Mouse (Mus musculus): ENCODE data around the gene Arhgef2. TPM values are rescaled to one million over a fixed set of nuclear protein-coding genes. Genes with fewer than 3 reads are reported as not detected.
A peak's percentile ranks its signal among the peaks of the same experiment; 100 is the strongest.

Arhgef2 gene
- polyA plus RNA-seq, 1 experiment from 2014 or later: 170 TPM

DNA sequence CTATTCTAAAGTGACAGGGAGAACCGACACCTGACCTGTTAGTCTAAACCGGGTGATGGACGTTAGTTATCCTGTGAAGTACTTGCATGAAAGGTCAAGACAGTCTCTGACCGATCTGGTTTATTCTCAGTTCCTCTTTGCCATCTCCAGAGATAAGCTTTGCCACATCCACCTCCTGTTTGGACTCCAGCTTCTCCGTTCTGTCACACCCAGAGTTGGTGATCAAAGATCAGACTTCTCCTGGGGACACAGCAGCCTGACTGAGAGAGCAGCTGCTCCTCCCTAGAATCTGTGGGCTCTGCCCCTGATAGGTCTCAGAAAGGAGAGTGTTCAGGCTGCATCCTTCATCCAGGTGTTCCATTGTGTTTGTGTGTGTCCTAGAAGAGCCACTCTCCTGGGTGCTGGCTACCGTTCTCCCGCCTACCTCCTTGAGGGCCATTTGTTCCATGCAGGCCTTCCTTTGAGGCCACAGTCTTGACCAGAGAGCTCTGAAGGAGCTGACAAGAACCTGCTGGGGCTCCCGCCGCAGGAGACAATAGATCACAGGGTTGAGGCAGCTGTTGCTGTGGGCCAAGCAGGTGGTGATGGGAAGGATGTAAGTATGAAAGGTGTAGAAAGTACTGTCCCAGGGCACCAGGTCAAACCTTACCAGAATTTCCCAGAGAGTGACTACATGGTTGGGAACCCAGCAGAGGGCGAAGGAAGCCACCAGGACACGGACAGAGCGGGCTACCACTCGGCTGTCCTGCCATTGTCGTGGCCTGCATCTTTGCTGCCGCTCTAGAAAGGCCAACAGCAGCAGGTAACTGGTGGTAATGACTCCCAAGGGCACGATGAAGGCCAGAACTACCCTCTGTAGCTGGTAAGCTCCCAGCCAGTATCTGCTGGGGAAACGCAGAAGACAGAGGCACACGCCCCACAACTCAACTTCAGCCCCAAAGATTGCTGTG is 46.2 kb downstream of the Arhgef2 start:
- TF ChIP-seq EP300 (IDR thresholded peaks at IDR 0.05) (no peak), CTCF (IDR thresholded peaks at IDR 0.05) (no peak)
- Histone ChIP-seq H3K9ac (replicated peaks; ENCODE audit: low read depth) (no peak overlapping the region), H3K4me3 (ENCODE audit: low read depth, low read length) (no peak overlapping the region), H3K4me1 (ENCODE audit: insufficient read depth, low read depth, low read length) (peaks cover 12% of the 10 kb centered on the region; the same call in 1 of the 2 replicates), H3K36me3 (ENCODE audit: insufficient read depth, low read length) (peaks cover 9% of the 10 kb centered on the region; the same call in 1 of the 2 replicates), H3K4me2 (replicated peaks; ENCODE audit: low read depth, low read length) (no peak overlapping the region), H3K27me3 (replicated peaks; ENCODE audit: insufficient read depth, low read length) (no peaks in the 10 kb centered on the region), H3K27ac (ENCODE audit: low read length) (peak overlapping the region; percentile 74; the same call in 1 of the 2 replicates), H3K9me3 (ENCODE audit: low read length) (no peaks in the 10 kb centered on the region)
- DNase-seq (ENCODE audit: low spot score) (no peak), ATAC-seq (no peak)
- WGBS: 58% methylated on average over 18 of the region's 18 CpGs

DNA sequence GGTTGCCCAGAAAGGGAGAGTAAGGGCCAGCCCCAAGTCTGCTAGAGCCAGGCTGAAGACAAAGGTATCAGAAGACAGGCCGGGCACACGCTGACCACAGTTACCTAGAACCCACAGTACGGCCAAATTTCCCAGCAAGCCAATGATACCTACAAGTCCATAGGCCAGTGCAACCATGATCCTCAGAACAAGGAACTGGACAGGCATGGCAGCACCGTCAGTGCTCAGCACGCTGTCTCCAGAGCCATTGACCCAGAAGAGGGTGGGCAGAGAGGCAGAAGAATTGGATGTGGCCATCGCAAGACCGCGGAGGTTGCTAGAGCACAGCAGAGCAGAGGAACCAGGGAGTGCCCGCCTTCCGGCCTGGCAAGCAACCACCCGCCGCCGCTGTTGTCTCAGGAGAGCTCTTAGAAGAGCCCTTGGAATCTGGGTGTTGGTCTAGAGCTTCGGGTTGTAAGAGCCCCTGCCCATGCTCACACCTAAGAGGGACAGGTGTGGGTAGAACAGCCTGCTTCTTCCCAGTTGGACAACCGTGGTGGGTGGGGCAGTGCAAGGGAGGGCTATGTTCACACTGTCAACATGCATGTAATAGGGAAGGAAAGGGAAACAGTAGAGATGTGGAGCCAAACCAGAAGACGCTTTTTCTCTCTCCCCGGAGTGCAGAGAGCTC is 47.2 kb downstream of the Arhgef2 start, which contains the start of gene Rxfp4:
Gene Rxfp4 (minus strand): TSS at position 297 of the 670 bp plus-strand sequence.
- peak; percentile 75 for TF ChIP-seq EP300 (IDR thresholded peaks at IDR 0.05)
- no peak for TF ChIP-seq CTCF (IDR thresholded peaks at IDR 0.05)
- Histone ChIP-seq H3K4me3 (ENCODE audit: low read depth, low read length) (no peak within 1 kb of the TSS), H3K4me2 (replicated peaks; ENCODE audit: low read depth, low read length) (no peak within 1 kb of the TSS; the same call in 1 of the 2 replicates), H3K9me3 (ENCODE audit: low read length) (no peaks in the 10 kb centered on the region), H3K27me3 (replicated peaks; ENCODE audit: insufficient read depth, low read length) (no peaks in the 10 kb centered on the region), H3K36me3 (ENCODE audit: insufficient read depth, low read length) (peaks cover 7% of the 10 kb centered on the region; the same call in 1 of the 2 replicates), H3K9ac (replicated peaks; ENCODE audit: low read depth) (no peak within 1 kb of the TSS), H3K27ac (ENCODE audit: low read length) (peak within 1 kb of the TSS; percentile 84), H3K4me1 (ENCODE audit: insufficient read depth, low read depth, low read length) (peaks cover 12% of the 10 kb centered on the region; the same call in 1 of the 2 replicates)
- ATAC-seq (peak; percentile 96), DNase-seq (ENCODE audit: low spot score) (peak; percentile 84)
- 63% methylated on average over 17 of the region's 17 CpGs for WGBS

DNA sequence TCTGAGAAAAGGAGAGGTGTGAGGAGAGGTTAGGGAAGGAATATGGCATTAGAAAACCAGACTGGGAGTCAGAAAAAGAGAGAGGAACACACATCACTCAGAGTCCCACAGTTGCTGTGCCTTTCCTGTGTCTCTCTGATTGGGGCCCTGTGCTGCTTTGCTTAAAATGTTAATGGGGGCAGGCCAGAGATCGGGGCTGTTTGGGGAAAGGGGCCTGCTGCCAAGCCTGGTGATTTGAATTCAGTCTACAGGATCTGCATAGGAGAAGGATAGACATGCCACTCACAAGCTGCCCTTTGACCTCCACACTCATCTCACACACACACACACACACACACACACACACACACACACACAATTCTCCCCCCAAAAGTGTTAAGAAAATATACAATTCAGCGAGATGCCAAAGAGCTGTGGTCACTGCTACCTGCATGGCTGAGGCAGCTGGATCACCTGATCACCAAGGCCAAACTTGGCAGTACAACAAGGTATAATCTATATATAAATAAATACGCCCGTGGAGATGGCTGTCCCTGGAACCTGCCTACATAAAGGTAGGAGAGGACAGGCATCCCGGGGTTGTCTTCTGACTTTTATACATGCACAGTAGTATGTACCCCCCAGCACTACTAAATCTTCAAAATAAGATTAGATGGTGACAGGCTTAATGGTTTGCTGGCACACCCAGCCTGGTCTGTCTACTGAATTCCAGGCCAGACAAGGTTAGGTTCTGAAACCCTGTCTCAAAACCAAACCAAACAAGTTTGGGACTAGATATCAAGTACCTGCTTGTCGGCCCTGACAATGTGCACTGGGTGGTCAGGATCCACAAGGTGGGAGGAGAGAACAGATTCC is 48.0 kb downstream of the Arhgef2 start:
- H3K4me1 ChIP-seq (ENCODE audit: insufficient read depth, low read depth, low read length): peaks cover 12% of the 10 kb centered on the region; the same call in 1 of the 2 replicates
- no peak overlapping the region for H3K9ac ChIP-seq (replicated peaks; ENCODE audit: low read depth)
- no peak for ATAC-seq
- H3K4me2 ChIP-seq (replicated peaks; ENCODE audit: low read depth, low read length): no peak overlapping the region
- H3K4me3 ChIP-seq (ENCODE audit: low read depth, low read length): no peak overlapping the region
- 51% methylated on average over 6 of the region's 6 CpGs for WGBS
- H3K27ac ChIP-seq (ENCODE audit: low read length): peak overlapping the region; percentile 84
- no peaks in the 10 kb centered on the region for H3K9me3 ChIP-seq (ENCODE audit: low read length)
- no peaks in the 10 kb centered on the region for H3K27me3 ChIP-seq (replicated peaks; ENCODE audit: insufficient read depth, low read length)
- H3K36me3 ChIP-seq (ENCODE audit: insufficient read depth, low read length): no peaks in the 10 kb centered on the region
- TF ChIP-seq EP300 (IDR thresholded peaks at IDR 0.05) (no peak), CTCF (IDR thresholded peaks at IDR 0.05) (no peak)
- DNase-seq (ENCODE audit: low spot score): no peak

DNA sequence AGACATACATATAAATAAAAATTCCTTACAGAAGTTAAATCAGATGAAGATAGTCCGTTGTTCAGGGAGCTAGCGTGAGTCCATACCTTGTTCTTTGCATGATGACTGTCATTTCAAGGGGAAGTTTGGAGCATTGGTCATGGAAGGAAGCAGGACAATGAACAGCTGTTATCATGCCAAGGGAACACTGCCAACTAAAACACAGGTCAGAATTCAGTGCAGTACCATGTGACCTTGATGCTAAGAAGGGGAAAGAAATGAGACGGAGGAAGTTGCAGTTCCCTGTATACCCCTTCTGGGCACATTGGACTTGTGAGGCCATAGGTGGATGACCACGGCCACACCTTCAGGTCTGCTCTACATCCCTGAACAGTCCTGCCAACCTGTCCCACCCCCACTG is 48.9 kb downstream of the Arhgef2 start:
- WGBS: 49% methylated on average over 4 of the region's 4 CpGs
- Histone ChIP-seq H3K36me3 (ENCODE audit: insufficient read depth, low read length) (no peaks in the 10 kb centered on the region), H3K4me3 (ENCODE audit: low read depth, low read length) (no peak overlapping the region), H3K4me2 (replicated peaks; ENCODE audit: low read depth, low read length) (no peak overlapping the region), H3K9ac (replicated peaks; ENCODE audit: low read depth) (no peak overlapping the region), H3K27ac (ENCODE audit: low read length) (no peak overlapping the region), H3K4me1 (ENCODE audit: insufficient read depth, low read depth, low read length) (peaks cover 12% of the 10 kb centered on the region; the same call in 1 of the 2 replicates), H3K9me3 (ENCODE audit: low read length) (no peaks in the 10 kb centered on the region), H3K27me3 (replicated peaks; ENCODE audit: insufficient read depth, low read length) (no peaks in the 10 kb centered on the region)
- TF ChIP-seq CTCF (IDR thresholded peaks at IDR 0.05) (no peak), EP300 (IDR thresholded peaks at IDR 0.05) (no peak)
- ATAC-seq (peak; percentile 18), DNase-seq (ENCODE audit: low spot score) (peak; percentile 69)

DNA sequence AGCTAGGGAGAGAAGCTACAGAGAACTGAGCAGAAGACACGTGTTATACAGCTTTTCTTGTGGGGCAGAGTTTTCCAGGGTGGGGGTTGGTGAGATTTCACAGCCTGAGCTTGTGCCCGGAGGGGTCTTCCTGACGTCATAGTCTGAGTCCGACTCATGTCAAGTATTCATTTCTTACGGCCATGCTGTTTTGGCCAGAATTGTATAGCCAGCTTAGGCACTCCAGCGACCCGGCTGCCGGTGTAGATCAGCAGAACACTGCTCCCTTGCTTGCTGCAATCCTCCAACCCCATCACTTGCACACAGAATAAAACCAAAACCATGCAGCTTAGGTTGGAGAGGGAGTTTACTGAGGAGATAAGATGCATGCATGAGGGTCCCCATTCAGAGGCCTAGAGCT is 49.9 kb downstream of the Arhgef2 start:
- no peak for DNase-seq (ENCODE audit: low spot score)
- no peaks in the 10 kb centered on the region for H3K9me3 ChIP-seq (ENCODE audit: low read length)
- no peak overlapping the region for H3K27ac ChIP-seq (ENCODE audit: low read length)
- 77% methylated on average over 8 of the region's 8 CpGs for WGBS
- no peaks in the 10 kb centered on the region for H3K36me3 ChIP-seq (ENCODE audit: insufficient read depth, low read length)
- H3K4me2 ChIP-seq (replicated peaks; ENCODE audit: low read depth, low read length): no peak overlapping the region
- TF ChIP-seq CTCF (IDR thresholded peaks at IDR 0.05): no peak
- H3K4me3 ChIP-seq (ENCODE audit: low read depth, low read length): no peak overlapping the region
- peaks cover 12% of the 10 kb centered on the region; the same call in 1 of the 2 replicates for H3K4me1 ChIP-seq (ENCODE audit: insufficient read depth, low read depth, low read length)
- no peak overlapping the region for H3K9ac ChIP-seq (replicated peaks; ENCODE audit: low read depth)
- ATAC-seq: no peak
- no peaks in the 10 kb centered on the region for H3K27me3 ChIP-seq (replicated peaks; ENCODE audit: insufficient read depth, low read length)
